Mouse (Mus musculus) spleen, adult 12 weeks (tissue): ENCODE measurements around the gene Tpx2.
A peak's percentile ranks its signal among the peaks of the same experiment; 100 is the strongest.

Source experiments
- DNase-seq: peaks from one replicate; pipeline ENCODE4 v3.0.0; 2022; ENCODE audit warnings: low spot score

The Tpx2 gene

GRCm38 (mm10) chr2:152820369-152820768 lies 27.4 kb upstream of the Tpx2 start:
- no peak for DNase-seq

- no peak for DNase-seq
Measured at GRCm38 (mm10) chr2:152821023-152821422, 26.7 kb upstream of the Tpx2 start.

GRCm38 (mm10) chr2:152821566-152821965 lies 26.2 kb upstream of the Tpx2 start:
- DNase-seq, result no peak

- no peak for DNase-seq
Measured at GRCm38 (mm10) chr2:152823770-152824169, 24.0 kb upstream of the Tpx2 start.

- DNase-seq, result no peak
Measured at GRCm38 (mm10) chr2:152824438-152825167, 23.2 kb upstream of the Tpx2 start.

GRCm38 (mm10) chr2:152825168-152825697 lies 22.5 kb upstream of the Tpx2 start:
- DNase-seq, result no peak

GRCm38 (mm10) chr2:152825713-152826112 lies 22.1 kb upstream of the Tpx2 start:
- DNase-seq, result no peak

GRCm38 (mm10) chr2:152826481-152826880 lies 21.3 kb upstream of the Tpx2 start:
- no peak for DNase-seq

- DNase-seq, result no peak
Measured at GRCm38 (mm10) chr2:152827321-152828010, 20.3 kb upstream of the Tpx2 start.

GRCm38 (mm10) chr2:152828011-152828370 lies 19.8 kb upstream of the Tpx2 start:
- DNase-seq, result no peak

GRCm38 (mm10) chr2:152828532-152828931 lies 19.2 kb upstream of the Tpx2 start:
- DNase-seq, result no peak

- no peak for DNase-seq
Measured at GRCm38 (mm10) chr2:152829367-152829881, 18.3 kb upstream of the Tpx2 start.

- DNase-seq, result peak; percentile 72
Measured at GRCm38 (mm10) chr2:152830021-152830921, 17.5 kb upstream of the Tpx2 start.

GRCm38 (mm10) chr2:152831019-152831878 lies 16.5 kb upstream of the Tpx2 start, which contains the start of gene Bcl2l1:
Gene Bcl2l1 (minus strand): TSS chr2:152831728.
- DNase-seq, result peak; percentile 96

- DNase-seq, result no peak
Measured at GRCm38 (mm10) chr2:152839256-152839655, 8.5 kb upstream of the Tpx2 start.

GRCm38 (mm10) chr2:152842741-152843140 lies 5.0 kb upstream of the Tpx2 start:
- no peak for DNase-seq

- DNase-seq, result no peak
Measured at GRCm38 (mm10) chr2:152847057-152847814, 528 bp upstream of the Tpx2 start.

GRCm38 (mm10) chr2:152848466-152848865 lies 702 bp downstream of the Tpx2 start:
- no peak for DNase-seq

- DNase-seq, result no peak
Measured at GRCm38 (mm10) chr2:152859501-152859900, 11.7 kb downstream of the Tpx2 start.

GRCm38 (mm10) chr2:152861891-152862290 lies 14.1 kb downstream of the Tpx2 start:
- no peak for DNase-seq
